Mouse (Mus musculus) brain, embryonic 18.5 days (tissue): ENCODE results near the gene Btbd35f9.
"Not testable (repeated sequence)": the region's sequence is repeated elsewhere in the genome, so short reads cannot be mapped to it uniquely, and the experiment has no call there.

Experiments used
- DNase-seq: peaks from one replicate; pipeline ENCODE4 v3.0.0-alpha.2; 2012; ENCODE audit warnings: low read depth, low spot score

The Btbd35f9 gene

DNA sequence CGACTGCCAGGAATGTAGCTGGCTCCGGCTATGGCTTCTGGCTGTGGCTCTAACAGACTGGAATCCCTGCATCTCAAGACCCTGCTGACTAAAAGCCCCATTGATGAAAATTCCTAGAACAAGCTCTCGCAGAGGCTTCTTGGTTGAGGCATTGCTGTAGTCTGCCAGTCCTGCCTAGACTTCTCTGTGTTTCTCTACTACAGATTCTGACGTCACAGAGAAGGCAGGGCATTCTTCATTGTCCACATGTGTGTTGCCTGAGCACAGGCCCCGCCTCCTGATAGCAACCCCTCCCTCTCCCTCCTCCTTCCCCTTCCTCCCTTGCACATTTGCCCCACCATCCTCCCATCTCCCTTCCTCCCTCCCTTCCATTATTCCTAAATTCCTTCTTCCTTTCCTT lies at the start of gene Btbd35f9:
Btbd35f9 (minus strand) TSS at position 101 of the 400 bp plus-strand sequence.
- not testable (repeated sequence) for DNase-seq
